Mouse (Mus musculus) thymus, postnatal 0 days (tissue): Measurements from ENCODE around the gene Atp7b. TPM values are rescaled to one million over a fixed set of nuclear protein-coding genes. Genes with fewer than 3 reads are reported as not detected.

Source experiments
- DNase-seq: peaks from one replicate; pipeline ENCODE4 v3.0.0-alpha.2; 2015; ENCODE audit warnings: low spot score
- polyA plus RNA-seq: library from polyadenylated mRNA; unstranded; fragments of >200 nt; fragmentation: Nextera tagmentation; extraction: Ambion mirVana; gene quantifications from 2 replicates; pipeline ENCODE4 v1.2.1, GENCODE M21; 2015

Atp7b gene
- polyA plus RNA-seq, 1 experiment from 2014 or later = 2.4 TPM

- DNase-seq = no peak
Measured at GRCm38 (mm10) chr8:22028973-22029372, 31.1 kb downstream of the Atp7b start.

GRCm38 (mm10) chr8:22025241-22025640, 34.9 kb downstream of the Atp7b start:
- DNase-seq = no peak

- DNase-seq = no peak
Measured at GRCm38 (mm10) chr8:22022244-22022643, 37.9 kb downstream of the Atp7b start.

- DNase-seq = no peak
Measured at GRCm38 (mm10) chr8:22019498-22019897, 40.6 kb downstream of the Atp7b start.

- DNase-seq = no peak
Measured at GRCm38 (mm10) chr8:22017731-22018130, 42.4 kb downstream of the Atp7b start.

- no peak for DNase-seq
Measured at GRCm38 (mm10) chr8:22013034-22013707, 46.9 kb downstream of the Atp7b start.

- no peak for DNase-seq
Measured at GRCm38 (mm10) chr8:22009403-22009802, 50.7 kb downstream of the Atp7b start.

- no peak for DNase-seq
Measured at GRCm38 (mm10) chr8:22006423-22006822, 53.7 kb downstream of the Atp7b start.

GRCm38 (mm10) chr8:22004750-22005522, 55.2 kb downstream of the Atp7b start:
- no peak for DNase-seq

GRCm38 (mm10) chr8:21995181-21995580, 64.9 kb downstream of the Atp7b start:
- DNase-seq = no peak

- peak; percentile 7 for DNase-seq
Measured at GRCm38 (mm10) chr8:21992184-21992583, 67.9 kb downstream of the Atp7b start.

- no peak for DNase-seq
Measured at GRCm38 (mm10) chr8:21981664-21982337, 78.3 kb downstream of the Atp7b start.

- DNase-seq = no peak
Measured at GRCm38 (mm10) chr8:21978193-21978592, 81.9 kb downstream of the Atp7b start.

- DNase-seq = no peak
Measured at GRCm38 (mm10) chr8:21969475-21969874, 90.6 kb downstream of the Atp7b start, which contains the start of gene Ccdc70. Ccdc70 (plus strand) TSS chr8:21969775.

- no peak for DNase-seq
Measured at GRCm38 (mm10) chr8:21966646-21967045, 93.5 kb downstream of the Atp7b start.

GRCm38 (mm10) chr8:21958414-21958813, 101.7 kb downstream of the Atp7b start, which contains the start of gene Fam90a1a:
Fam90a1a (plus strand) TSS chr8:21958714.
- DNase-seq = no peak

- no peak for DNase-seq
Measured at GRCm38 (mm10) chr8:21956336-21956735, 103.8 kb downstream of the Atp7b start.

GRCm38 (mm10) chr8:21955321-21955720, 104.8 kb downstream of the Atp7b start:
- peak; percentile 10 for DNase-seq

GRCm38 (mm10) chr8:21947311-21948017, 112.6 kb downstream of the Atp7b start:
- no peak for DNase-seq

GRCm38 (mm10) chr8:21946462-21946861, 113.6 kb downstream of the Atp7b start, which contains the start of gene Defb13:
Defb13 (plus strand) TSS chr8:21946762.
- DNase-seq = no peak
